Mouse (Mus musculus) large intestine, adult 2 months (tissue): ENCODE measurements at regions not wholly inside any gene's neighbourhood (a gene's known extent, or its start where the extent isn't known, plus 50 kb on each side); places are given as distances from the start of the nearest gene placed in this dataset.
A peak's percentile ranks its signal among the peaks of the same experiment; 100 is the strongest.

Source experiments
- DNase-seq: peaks from one replicate; pipeline ENCODE4 v3.0.0-alpha.2; 2012; ENCODE audit warnings: low read depth, low spot score
- WGBS: fragments of 180-500 bp; shearing (Covaris S2); methylation state at CpG from one replicate; pipeline ENCODE4 v1.1.7; 2018; 5-methylcytosine and 5-hydroxymethylcytosine counted together

- WGBS: 51% methylated on average over 3 of the region's 3 CpGs
- no peak for DNase-seq
Observed at GRCm38 (mm10) chr5:41476001-41476400, 232.0 kb downstream of the Rab28 start.

- 57% methylated on average over 2 of the region's 2 CpGs for WGBS
- DNase-seq: no peak
Observed at GRCm38 (mm10) chr5:41445512-41446005, 262.4 kb downstream of the Rab28 start.

- no peak for DNase-seq
- WGBS: 54% methylated on average over 1 of the region's 1 CpGs
Observed at GRCm38 (mm10) chr5:41441081-41441480, 266.9 kb downstream of the Rab28 start.

GRCm38 (mm10) chr5:41419121-41419874 is 288.7 kb downstream of the Rab28 start:
- 64% methylated on average over 6 of the region's 6 CpGs for WGBS
- no peak for DNase-seq

- WGBS: 82% methylated on average over 6 of the region's 6 CpGs
- no peak for DNase-seq
Observed at GRCm38 (mm10) chr5:41409070-41409668, 298.8 kb downstream of the Rab28 start.

GRCm38 (mm10) chr5:41392802-41393234 is 315.1 kb downstream of the Rab28 start:
- no peak for DNase-seq
- 78% methylated on average over 14 of the region's 14 CpGs for WGBS

- 73% methylated on average over 9 of the region's 9 CpGs for WGBS
- DNase-seq: no peak
Observed at GRCm38 (mm10) chr5:41392137-41392554, 315.8 kb downstream of the Rab28 start.

- 38% methylated on average over 3 of the region's 3 CpGs for WGBS
- DNase-seq: peak; percentile 68
Observed at GRCm38 (mm10) chr5:41373409-41373808, 334.5 kb downstream of the Rab28 start.

GRCm38 (mm10) chr5:41371461-41371860 is 336.5 kb downstream of the Rab28 start:
- DNase-seq: no peak
- WGBS: 80% methylated on average over 4 of the region's 4 CpGs

- WGBS: 36% methylated on average over 4 of the region's 4 CpGs
- no peak for DNase-seq
Observed at GRCm38 (mm10) chr5:41370356-41370755, 337.6 kb downstream of the Rab28 start.

- 58% methylated on average over 3 of the region's 3 CpGs for WGBS
- DNase-seq: no peak
Observed at GRCm38 (mm10) chr5:41369907-41370306, 338.1 kb downstream of the Rab28 start.

- WGBS: 86% methylated on average over 4 of the region's 4 CpGs
- DNase-seq: no peak
Observed at GRCm38 (mm10) chr5:41365883-41366282, 342.1 kb downstream of the Rab28 start.

GRCm38 (mm10) chr5:41348410-41348821 is 359.5 kb downstream of the Rab28 start:
- DNase-seq: no peak
- WGBS: 72% methylated on average over 2 of the region's 2 CpGs

GRCm38 (mm10) chr5:41347416-41347815 is 360.5 kb downstream of the Rab28 start:
- no peak for DNase-seq
- 67% methylated on average over 3 of the region's 3 CpGs for WGBS

GRCm38 (mm10) chr5:41340581-41340980 is 367.4 kb downstream of the Rab28 start:
- WGBS: 73% methylated on average over 1 of the region's 1 CpGs
- DNase-seq: no peak

- no peak for DNase-seq
- WGBS: 66% methylated on average over 1 of the region's 1 CpGs
Observed at GRCm38 (mm10) chr5:41296440-41296839, 411.5 kb downstream of the Rab28 start.

- DNase-seq: no peak
Observed at GRCm38 (mm10) chr5:41266731-41267130, 441.2 kb downstream of the Rab28 start.

GRCm38 (mm10) chr5:41266317-41266716 is 441.6 kb downstream of the Rab28 start:
- WGBS: 44% methylated on average over 2 of the region's 2 CpGs
- no peak for DNase-seq

- WGBS: 27% methylated on average over 5 of the region's 5 CpGs
- no peak for DNase-seq
Observed at GRCm38 (mm10) chr5:41261654-41262237, 446.2 kb downstream of the Rab28 start.
